Mouse (Mus musculus) NIH3T3 (cell line): ENCODE measurements around the gene Cfap52.
A peak's percentile ranks its signal among the peaks of the same experiment; 100 is the strongest.

ENCODE experiments used
- DNase-seq: peaks from one replicate; pipeline ENCODE4 v3.0.0-alpha.2; 2012; ENCODE audit warnings: low read depth

Cfap52 gene

DNA sequence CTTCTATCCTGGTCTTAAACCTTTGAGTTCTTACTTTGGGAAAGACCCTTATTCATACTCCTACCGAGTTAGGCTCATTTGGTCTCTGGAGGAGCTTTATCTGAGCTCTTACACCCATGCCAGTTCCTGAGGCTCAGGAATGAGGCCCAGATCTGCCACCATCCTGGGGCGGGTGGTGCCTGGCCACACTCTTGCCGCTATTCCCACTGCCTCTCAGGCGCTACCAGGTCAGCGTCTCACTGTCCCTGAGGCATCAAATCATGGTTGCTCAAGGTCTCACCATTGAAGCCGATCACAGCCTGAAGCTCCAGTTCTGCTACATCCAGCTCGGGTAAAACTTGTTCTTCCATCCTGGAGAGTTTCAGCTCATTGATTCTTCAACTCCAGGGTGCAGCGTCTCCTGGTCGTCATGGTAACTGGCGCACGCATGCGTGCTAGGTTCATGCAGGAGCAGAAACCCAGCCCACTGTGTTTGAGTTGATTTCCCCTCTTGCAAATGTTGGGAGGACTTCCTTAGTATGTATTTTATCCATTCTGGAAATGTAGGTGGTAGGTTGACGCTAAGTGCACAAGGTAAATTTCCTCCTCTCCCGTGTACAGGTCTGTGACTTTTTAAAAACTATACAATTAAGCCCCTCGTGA, at the start of gene Cfap52:
Gene Cfap52 (minus strand): TSS at position 410 of the 642 bp plus-strand sequence.
- DNase-seq = peak; percentile 91

DNA sequence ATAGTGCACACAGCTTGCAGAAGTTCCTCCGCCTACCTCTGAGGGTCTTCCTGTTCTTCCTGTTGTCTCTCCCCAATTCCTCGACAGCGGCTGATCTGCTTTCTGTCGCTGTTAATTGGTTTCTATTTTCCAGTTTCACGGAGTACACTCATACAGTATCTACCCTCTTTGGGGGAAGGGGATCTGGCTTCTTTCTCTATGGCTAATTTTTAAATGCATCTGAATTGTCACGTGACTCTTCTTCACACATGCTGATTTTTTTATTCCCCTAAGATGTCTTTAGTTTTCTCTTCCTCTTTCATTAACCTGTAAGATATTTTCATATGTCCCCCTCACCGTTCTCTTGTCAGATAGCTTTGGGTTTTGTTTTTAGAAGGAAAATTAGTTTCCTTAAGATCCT, 46.8 kb upstream of the Cfap52 start:
- no peak for DNase-seq

DNA sequence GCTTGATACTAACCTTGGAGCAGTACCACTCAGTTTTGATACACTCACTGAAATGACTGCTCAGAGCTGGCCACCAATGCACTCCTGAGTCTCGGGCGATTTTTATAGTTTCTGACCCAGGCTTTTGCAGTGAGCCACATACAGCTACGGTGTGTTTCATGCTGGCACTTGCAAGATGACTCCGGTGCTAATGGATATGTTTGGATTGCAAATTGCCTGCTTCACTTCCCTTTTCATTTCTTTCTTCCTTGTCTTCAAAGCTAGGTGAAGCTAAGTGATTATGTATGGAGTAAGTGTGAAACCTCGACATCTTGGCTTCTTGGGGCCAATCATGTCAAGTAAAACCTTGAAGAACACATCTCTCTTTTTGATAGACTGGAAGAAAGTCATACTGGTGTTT, 43.9 kb upstream of the Cfap52 start:
- no peak for DNase-seq

DNA sequence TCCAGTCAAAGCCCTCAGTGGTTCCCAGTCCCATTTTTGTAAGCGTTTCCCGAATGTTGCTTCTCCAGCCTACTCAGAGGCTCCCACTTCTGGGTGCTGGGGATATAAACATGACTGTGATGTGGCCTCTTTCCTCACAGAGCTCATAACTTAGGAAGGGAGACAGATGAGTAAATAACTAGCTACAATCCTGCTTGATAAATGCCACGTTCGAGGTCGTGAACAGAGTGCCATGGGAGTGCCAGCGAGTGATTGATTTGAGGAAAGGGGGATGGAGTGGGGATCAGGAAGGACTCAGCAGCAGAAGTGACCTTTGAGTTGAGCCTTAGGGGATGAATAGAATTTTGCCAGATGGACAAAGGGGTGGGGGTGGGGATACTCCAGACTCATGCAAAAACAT, 42.2 kb upstream of the Cfap52 start:
- DNase-seq = peak; percentile 40

DNA sequence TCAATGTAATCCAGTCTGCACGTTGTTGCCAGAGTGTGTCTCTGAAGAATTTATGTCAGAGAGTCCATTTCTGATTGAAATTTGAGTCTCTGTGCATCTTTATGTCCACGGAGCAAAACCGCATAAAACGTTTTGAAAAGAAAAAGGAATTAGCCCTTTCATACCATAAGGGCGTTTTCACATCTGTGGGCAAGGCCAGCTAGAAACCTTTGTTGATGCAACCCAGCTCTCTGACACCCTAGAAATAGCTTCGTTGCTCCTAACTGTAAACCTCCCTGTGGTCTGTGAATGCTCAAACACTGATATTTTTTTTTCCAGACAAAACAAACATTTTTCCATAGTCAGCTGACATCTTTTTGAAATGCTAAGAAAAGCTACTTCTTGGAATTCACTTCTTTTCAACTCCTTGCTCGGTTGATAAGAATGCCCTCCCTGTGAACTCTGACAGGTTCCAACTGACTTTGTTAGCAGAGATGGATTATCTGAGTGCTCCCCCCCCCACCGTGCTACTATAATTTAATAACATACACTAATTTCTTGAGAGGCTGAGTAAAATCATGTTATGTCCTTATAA, 40.9 kb upstream of the Cfap52 start:
- no peak for DNase-seq

DNA sequence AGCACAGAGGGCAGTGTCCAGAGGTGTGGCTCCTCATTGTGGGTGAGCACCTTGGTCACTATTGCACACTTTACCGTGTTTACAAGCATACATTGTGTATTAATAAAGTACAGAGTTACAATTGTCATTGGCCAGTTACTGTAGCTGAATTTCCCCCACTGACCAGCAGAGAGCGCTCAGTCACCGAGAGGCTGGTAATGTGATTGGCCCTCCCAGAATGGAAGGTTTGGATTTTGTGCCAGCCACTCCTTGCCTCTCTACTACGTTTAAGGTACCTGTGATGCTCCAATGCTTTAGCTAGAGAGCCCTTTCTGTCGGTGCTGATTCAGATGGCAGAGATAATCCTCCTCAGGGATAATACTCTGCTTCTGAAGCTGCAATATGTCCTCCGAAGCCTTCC, 38.7 kb upstream of the Cfap52 start:
- DNase-seq = peak; percentile 84

DNA sequence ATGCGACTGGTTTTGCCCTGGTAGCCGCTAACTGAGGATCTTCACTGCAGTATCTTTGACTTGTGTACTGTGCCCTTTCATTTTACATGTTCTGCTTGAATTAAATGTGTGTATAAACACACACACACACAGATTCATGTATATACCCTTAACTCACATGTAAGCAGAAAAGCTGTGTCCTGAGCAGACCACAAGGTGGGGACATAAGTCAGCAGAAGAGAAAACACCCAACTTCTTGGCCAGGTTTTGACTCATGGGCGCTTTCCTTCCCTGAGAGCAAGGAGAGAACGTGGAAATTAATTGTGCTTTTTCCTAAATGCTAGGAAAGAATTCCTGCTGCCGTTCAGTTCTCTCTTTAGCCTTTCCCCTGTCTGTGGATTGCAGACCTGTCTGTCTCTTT, 34.2 kb upstream of the Cfap52 start:
- peak; percentile 74 for DNase-seq

DNA sequence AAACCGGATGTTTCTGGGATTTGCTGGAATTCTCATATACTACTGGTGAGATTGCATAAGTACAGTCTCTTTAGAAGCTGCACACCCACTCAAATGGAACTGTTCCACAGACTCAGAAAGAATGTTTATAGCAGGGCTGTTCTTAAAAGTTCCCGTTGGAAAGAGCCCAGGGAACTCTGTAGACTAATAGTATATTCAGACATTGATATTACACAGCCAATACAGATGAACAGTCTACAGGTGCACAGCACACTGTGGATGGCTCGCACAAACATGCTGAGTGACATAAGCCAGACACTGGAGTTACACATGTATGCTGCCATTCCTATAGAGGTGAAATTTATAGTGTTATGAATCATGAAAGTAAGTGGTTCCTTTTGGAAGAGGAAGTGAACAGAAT, 33.5 kb upstream of the Cfap52 start:
- DNase-seq = peak; percentile 25

DNA sequence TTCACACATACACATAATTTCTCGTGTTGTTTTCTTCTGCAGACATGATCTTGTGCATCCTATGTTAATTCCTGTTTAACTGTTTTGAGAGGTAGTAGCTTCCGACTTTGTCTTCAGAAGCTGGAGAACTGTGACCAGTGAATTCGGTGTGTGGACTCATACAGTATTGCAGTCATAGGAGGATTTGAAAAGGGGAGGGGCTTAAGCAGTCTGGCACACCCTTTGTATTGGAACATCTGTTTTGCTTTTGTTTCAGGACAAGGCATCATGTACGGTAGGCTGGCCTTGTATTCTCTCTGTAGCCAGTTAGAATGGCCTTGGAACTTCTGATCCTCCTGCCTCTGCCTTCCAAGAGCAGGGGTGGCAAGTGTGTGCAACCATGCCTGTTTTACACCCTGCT, 30.5 kb upstream of the Cfap52 start:
- peak; percentile 30 for DNase-seq

DNA sequence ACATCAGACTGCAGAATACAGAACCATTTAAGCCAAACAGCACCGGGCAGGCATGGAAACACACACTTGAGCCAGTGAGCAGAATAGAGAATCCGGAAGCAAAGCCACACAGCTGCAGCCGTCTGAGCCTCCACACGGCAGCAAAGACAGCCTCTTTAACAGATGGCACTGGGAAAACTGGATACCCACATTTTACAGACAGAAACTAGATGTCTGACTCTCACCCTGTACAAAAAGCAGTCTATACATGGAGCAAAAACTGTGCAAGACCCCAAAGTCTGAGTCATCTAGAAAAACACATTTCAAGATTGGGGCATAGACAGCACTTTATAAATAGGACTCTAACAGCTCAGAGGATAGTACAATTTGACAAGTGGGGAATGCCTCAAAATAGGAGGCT, 25.8 kb upstream of the Cfap52 start:
- no peak for DNase-seq

DNA sequence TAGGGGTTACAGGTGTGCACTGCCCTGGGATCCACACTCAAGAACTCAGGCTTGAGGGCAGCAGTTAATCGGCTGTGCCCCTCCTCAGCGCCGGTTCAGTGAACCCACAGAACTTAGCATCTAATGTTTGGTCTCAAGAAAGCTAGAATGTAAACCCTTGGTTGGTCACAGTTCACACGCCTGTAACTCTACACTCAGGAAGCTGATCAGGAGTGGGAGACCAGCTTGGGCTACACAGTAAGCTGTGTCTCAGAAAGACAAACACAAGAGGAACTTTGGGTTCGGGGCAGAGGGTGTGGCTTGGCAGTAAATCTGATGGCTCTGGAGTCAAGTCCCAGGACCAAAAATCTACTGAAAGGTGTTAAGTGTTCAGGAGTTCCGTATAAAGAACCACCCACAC, 18.1 kb upstream of the Cfap52 start:
- DNase-seq = no peak

DNA sequence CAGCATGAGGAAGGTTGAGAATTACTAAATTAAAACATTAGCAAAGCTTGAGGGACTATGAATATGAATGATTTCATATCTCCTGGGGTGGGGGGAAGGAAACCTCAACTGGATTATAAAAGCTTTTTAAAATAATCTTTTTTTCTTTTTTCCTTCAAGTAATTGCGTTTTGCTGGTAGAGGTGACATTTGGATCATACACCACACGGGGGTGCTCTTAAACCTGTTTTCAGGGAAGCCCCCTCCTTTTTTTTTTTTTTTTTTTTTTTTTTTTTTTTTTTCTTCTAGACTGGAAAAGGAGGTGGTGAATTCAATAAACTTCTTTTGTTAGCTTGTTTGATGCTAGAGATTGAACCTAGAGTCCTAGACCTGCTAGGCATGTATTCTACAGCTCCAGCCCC, 9.8 kb upstream of the Cfap52 start:
- DNase-seq = peak; percentile 83

DNA sequence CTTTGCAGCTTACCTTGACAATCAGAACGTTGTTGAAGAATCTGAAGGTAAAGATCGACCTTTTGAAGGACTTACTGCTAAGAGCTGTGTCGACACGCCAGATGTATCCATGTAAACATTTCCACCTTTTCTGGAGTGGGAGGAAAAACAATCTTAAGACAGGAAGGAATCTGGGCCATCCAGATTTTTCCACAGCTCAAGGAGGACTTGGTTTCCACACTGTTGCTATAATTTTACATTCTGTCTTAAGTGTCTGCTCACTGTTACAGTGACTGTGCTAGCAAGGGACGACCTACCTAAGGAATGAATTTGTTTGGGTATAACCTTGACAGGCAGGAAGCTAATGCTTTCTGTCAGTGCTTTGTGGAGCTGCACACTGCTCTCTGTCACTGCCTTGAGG, 7.8 kb upstream of the Cfap52 start:
- DNase-seq = no peak

DNA sequence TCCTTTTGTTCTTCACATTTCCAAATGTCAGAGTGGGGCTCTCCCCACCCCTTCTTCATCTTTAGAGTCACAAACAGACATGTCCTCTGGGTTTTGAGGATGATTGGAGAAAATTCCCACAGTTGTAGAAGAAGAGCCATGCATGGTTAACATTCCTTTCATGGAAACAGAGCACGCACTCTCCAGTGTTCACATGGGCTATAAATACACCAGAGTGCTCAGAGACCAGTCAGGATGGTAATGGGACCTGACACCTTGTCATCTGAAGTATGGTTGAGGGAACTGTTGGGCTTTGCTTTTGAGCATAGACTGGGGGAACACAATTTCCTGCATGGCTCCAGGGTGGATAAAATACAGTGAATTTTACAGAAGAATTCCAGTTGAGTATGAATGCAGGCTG, 7.2 kb upstream of the Cfap52 start:
- DNase-seq = no peak

DNA sequence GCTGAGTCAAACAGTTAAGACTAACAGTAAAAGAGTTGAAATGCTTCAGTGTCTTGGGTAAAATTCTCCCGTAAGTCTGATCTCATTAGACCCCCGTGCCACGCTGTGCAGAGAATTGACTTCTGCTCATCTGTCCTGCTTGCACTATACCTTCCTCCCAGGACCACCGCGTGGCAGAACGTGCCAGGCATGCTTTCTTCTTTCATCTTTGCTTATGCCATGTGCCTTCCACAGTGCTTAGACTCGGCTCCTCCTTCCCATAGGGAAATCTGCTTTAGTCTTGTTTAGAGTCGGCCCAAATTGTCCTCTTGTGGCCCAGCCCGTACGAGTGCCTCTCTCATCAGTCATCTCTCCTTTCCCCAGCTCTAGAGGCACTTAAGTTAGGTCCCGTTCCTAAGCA, 2.4 kb upstream of the Cfap52 start:
- no peak for DNase-seq

DNA sequence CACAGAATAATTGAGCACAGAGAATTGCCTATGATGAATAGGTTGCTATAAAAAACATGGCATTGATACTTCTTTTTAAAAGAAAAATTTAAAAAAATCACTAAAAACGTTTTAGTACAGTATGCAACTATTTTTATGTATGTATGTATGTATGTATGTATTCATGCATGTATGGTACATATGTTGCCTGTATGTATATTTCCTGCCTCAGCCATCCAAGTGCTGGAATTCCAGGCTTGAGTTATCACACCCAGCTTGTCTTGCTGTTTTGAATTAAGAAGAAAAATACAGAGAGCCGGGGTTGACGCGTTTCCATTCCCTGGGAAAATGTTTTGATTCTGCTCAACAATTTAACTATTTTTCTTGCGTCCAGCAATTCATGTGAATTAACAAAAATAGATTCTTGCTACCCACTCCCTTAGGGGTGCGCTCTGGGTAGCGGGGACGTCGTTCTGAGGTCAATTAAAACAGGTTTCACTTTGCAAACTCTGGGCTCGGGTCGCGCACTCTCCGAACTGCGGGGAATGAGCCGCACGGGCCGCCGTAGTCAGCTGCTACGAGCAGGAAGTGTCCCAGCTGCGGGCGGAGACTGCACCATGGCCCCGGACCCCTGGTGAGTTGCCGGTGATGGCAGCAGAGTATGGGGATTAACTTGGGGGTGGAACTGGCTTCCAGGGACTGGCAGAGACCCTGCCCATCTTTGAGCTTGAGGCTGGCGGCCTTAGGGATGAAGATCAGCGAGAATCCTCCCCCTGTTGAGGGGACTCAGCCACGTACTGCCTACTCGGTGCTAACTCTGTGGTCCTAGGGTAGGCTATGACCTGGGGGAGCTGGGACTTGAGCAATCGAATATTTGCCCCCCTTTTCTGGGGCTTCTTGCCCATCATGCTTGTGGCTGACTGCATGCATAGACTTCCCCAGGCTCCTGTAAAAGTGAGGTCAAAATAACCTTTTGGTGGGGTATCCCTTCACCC, 741 bp upstream of the Cfap52 start, which contains the start of gene Stx8:
Gene Stx8 (plus strand): TSS at position 289 of the 974 bp plus-strand sequence.
- peak; percentile 92 for DNase-seq

DNA sequence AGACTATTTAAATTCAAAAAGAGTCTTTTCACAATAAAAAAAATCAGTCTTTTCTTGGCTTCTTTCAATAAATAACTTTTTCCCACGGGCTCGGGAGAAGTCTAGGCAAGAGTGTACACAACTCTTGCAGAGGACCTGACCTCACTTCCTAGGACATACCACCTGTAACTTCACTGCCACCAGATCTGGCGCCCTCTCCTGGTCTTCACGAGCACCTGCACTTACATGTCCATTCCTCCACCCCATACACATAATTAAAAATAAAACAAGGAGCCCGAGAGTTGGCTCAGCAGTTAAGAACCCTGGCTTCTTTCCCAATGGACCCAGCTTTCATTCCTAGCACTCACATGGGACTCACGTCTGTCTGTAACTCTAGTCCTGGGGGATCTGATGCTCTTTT, 1.3 kb downstream of the Cfap52 start:
- no peak for DNase-seq

DNA sequence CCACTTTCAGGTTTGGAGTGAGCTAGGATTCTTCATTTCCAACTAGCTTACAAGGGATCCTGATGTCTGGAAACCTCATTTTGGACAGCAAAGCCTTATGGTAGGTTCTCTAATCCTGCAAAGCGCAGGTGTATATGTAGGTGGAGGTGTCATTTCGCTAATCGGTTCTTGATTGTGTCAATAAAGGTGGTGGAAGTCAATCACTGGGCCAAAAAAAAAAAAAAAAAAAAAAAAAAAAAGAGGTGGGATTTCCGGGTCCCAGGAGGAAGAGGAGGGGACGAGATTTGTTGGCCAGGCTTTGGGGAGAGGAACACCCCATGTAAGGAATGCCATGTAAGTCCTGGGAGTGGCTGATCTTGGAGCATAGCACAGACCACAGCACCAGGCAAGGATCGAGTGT, 11.0 kb downstream of the Cfap52 start:
- DNase-seq = no peak

DNA sequence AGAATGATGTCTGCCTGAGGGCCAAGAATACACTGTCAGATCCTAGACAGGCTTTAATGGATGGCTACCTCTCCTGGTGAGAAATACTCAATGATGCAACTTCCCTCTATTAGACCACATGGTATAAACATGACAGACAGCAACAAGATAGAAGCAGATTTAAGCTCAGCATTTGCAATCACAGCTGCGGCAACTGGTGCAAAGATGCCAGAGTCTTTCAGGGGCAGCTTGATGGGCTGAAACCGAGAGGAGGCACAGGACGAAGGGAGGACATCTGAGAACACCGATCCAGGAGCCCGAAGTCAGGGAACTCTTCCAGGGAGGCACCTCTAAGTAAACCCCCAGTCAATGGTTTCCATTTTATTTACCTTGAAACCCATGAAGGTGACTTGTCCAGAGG, 11.8 kb downstream of the Cfap52 start:
- DNase-seq = no peak

DNA sequence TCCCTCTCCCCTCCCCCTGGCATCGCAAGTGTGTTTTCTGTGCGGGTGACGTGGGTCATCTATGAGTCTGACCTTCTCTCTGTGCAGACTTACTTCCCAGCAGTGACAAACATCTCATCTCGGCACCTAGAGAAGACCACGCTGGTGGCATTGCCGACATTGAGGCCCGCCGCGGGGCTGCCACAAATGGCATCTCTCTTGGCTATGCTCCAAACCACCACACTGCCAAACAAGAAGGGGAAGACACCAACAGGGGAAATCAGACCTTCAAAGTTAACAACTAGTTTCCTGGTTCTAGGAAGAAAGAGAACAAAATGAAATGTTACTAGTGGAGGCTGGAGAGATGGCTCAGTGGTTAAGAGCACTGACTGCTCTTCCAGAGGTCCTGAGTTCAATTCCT, 16.0 kb downstream of the Cfap52 start:
- DNase-seq = no peak

DNA sequence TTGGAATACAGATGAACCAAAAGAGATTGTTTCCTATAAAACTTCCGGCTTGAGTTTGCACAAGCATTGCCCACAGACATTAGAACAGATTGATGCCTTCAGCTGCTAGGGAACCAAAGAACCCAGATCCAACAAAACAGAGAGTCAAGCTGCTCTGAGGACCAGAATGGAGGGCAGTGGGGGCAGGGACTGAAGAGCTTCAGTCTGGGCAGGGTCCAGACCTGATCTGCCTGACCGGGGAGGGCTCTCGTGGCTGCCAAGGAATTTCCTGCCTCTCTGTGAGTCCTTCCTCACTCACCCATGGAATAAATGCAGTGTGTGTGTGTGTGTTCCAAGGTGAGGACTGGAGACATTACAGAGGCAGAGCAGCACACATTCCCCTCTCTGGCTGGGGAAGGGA, 17.2 kb downstream of the Cfap52 start:
- DNase-seq = no peak

DNA sequence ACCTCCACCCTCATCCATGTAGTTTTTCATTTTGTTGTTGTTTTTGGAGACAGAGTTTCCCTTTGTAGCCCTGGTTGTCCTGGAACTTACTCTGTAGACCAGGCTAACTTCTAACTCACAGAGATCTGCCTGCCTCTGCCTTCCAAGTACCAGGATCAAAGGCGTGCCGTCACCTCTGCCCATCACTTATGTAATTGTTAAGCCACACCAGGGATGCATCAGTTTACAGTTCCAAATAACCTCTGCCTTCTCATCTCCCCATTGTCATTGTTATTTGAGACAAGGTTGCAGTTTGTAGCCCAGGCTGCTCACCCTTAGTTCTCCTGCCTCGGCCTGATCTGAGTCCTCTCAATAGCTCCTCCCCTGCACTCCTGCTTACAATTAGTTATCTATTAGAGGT, 33.3 kb downstream of the Cfap52 start:
- no peak for DNase-seq
